Mouse (Mus musculus): ENCODE results near the gene Ric1. TPM values are rescaled to one million over a fixed set of nuclear protein-coding genes. Genes with fewer than 3 reads are reported as not detected.
"Not testable (repeated sequence)": the region's sequence is repeated elsewhere in the genome, so short reads cannot be mapped to it uniquely, and the experiment has no call there.

Ric1 gene
- total RNA-seq, 2 experiments from 2014 or later, result 22.9 to 23.2 TPM

DNA sequence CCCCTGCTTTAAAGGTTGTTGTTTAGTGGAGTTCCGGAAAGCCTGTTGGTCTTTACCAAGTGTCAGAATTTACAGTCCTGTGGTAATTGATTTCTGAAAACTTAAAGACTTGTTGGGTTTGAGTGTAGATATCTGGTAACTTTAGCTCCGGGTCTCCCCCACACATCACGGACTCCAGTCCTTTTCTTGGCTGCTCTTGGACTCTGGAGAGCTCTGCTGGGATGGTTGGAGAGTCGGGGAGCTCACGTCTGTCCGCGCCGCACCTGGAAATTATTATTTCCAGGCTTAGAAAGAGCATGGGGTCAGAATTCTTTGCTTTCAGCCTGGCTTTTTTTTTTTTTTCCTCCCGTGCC, 1.1 kb downstream of the Ric1 start:
- DNase-seq, result no peak
- intact Hi-C loops (cut with DNase I), result loop anchor here (5.0 kb wide), 1 partner anchor 39 kb away; no protein-coding TSS in a partner anchor

DNA sequence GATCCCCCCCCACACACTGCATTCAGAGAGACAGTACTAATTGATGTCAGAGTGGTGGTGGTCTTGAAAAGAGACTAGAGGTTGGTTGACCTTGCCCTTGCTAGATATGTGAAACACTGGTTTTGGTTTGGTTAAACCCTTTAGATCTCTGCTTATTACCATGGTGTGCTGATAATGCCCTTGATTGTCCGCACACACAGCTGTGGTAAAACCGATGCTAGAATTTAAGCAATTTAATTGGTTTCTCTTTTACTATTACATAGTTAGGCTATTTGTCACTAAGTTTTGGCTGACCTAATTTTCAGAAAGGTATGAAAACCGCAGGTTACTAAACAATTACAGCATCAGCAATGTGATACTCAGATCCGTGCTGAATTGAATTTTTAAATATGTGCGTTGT, 1.6 kb downstream of the Ric1 start:
- intact Hi-C loops (cut with DNase I), result loop anchor here (5.0 kb wide), 1 partner anchor 39 kb away; no protein-coding TSS in a partner anchor

DNA sequence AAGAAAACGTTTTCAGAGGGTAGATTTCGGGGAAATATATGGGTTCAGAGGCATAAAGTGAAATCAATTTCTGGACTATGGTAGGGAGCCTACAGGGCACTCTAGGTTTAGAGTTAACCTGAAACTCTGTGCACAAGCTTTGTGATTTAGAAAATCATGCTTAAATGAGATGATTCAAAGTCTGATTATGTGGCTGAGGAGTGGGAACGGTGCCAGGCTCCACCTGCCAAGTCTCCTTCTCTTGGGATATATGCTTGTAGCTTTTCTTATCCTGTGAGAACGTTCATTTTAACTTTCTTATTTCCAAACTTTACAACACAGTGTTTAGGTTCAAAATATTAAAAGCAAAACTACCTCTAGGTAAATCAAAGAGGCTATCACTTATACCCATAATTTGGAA, 2.5 kb downstream of the Ric1 start:
- peak; percentile 45 to 47 for DNase-seq
- intact Hi-C loops (cut with DNase I), result loop anchor here (5.0 kb wide), 1 partner anchor 38 kb away; no protein-coding TSS in a partner anchor

More for the DNA sequence above, 1.6 kb downstream of the Ric1 start:
- DNase-seq, result no peak

DNA sequence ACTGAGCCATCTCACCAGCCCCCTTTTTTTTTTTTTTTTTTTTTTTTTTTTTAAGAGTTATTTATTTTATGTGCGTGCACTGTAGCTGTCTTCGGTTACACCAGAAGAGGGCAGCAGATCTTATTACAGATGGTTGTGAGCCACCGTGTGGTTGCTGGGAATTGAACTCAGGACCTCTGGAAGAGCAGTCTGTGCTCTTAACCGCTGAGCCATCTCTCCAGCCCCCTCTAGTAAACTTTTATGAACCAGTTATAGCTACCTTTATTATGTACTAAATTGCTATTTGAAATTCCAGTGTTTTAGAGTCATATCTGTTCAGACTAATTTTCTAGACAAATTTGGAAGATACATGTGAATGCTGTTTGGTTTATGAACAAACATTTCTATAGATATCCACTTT, 3.5 kb downstream of the Ric1 start:
- DNase-seq; intact Hi-C loops (cut with DNase I): not testable (repeated sequence)

DNA sequence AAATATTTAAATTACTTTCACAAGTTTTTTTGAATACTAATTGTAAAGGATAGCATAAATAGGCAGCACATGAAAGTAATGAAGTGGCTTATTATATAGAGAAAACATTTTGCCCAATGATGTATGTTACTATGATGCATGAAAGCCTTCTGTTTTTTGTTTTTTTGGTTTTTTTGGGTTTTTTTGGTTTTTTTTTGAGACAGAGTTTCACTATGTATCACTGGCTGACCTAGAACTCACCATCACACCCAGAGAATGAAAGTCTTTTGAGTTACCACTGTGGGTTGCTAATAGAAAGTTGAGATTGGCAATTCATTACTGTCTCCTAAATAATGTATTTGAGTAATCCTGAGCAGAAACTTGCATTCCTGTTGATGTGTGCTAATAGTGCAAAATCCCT, 4.8 kb downstream of the Ric1 start:
- DNase-seq, result no peak
- intact Hi-C loops (cut with DNase I), result no loop called here

DNA sequence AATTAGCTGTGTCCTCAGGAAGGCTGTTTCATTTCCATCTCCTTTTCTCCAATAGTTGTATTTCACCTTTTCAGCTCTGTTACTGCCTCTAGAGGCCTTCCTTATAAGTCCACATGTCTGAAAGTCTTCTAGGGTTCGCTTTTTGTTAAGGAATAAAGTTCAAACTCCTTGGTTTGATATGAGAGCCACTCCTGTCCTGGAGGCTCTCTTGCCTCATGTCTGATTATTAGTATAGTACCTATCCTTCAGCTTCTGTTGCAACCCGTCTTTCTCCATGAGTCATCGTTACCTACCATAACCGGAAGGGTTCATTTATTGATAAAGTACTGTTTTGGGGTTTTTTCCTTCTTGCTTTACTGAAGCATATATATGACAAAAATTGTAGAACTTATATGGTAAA, 5.2 kb downstream of the Ric1 start:
- no peak for DNase-seq
- intact Hi-C loops (cut with DNase I), result no loop called here

DNA sequence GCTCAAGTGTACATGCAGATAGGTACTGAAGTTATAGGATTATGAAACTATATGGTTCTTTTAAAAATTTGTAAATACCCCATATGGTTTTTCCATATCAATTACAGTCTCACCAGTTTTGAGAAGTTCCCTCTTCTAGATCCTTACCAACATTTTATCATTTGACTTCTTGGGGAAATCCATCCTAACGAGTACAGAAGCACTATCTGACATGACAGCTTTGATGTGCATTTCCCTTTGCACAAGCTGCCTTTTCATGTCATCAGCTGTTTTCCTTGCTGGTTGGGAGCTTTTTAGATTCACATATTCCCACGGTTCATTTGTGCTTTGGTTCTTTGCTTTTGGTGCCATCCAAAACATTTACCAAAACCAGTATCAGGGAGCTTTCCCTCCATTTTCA, 6.5 kb downstream of the Ric1 start:
- intact Hi-C loops (cut with DNase I), result no loop called here
- DNase-seq, result no peak

DNA sequence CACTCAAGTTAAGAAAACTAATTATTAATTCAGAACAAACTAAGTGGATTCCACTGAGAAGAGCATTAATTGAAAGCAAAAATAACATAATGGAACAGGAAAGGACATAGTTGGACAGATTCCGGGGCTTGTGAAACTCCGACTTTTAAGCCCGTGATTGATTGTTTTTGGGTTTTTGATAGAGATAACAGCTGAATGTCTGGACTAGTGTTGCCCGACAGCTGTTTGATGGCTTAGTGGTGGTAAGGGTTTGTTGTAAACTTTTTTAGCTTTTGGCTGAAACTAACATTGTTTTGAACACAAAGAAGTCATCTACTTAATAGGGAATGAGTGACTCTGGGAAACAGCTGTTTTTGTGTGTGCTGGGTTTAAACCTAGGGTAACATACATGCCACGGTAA, 11.9 kb downstream of the Ric1 start:
- intact Hi-C loops (cut with DNase I), result no loop called here
- no peak for DNase-seq

DNA sequence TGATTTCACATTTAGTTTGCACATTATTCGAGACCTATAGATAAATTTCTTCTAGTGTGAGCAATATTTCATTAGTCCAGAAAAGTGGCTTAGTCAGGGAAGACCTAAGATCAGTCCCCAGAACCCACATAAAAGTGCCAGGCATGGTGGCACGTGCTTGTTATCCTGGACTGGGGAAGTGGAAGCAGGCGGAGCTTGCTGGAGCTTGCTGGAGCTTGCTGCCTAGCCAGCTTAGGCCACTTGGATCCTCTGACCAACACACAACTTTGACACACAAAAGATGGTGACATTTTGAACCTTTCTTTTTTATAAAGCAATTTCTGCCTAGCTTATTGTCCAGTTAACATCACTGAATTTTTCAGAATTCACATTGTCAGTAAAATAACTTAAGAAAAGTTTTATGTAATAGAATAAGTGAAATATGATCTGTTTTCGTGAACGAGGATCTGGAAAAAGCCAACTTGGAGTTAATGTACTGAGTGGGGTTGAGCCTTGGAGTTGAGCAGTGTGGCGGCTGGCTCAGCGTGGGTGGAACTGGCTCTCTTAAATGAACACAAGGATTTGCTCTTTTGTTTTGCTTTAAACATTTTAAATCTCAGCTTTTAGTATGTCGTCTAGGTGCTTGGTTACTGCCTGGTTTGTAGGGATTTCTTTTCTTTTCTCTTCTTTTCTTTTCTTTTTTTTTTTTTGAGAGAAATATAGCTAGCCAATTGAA, 20.3 kb downstream of the Ric1 start:
- intact Hi-C loops (cut with DNase I), result no loop called here
- DNase-seq, result no peak

DNA sequence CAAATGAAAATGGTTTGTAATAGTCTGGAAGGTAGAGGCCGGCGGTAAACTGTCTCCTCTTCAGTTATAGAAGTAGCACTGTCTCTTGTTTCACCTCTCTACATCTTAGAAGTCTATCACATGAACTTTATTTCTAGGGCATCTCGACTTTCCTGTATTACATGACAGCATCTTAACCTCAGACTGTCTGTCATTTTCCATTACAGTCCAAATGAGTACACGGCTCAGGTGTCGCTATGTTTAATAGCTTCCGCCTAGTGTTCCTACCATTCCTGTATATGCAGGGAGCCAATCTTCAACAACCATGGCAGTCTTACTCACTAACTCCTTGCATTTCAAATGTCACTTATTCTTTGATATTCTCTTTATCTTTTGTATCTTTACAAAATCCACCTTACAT, 21.9 kb downstream of the Ric1 start:
- DNase-seq, result no peak
- intact Hi-C loops (cut with DNase I), result no loop called here

DNA sequence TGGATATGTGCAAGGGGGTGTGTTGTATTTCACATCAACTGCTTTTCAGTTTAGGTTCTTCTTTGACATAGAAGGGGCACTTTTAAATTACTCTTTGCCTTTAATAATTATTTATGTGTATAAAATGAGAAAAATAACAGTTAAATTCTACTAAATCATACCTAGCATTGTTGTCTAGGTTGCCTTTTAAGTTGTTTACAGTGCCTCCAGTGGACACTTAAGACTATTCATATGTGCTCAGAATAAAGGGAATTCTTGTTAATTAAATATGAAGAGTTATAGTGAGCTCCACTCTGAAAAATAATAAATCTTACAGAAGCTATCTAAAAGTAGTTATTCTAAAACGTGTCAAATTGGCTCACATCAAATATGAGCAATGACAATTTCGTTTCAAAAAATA, 28.5 kb downstream of the Ric1 start:
- intact Hi-C loops (cut with DNase I), result no loop called here
- DNase-seq, result no peak

DNA sequence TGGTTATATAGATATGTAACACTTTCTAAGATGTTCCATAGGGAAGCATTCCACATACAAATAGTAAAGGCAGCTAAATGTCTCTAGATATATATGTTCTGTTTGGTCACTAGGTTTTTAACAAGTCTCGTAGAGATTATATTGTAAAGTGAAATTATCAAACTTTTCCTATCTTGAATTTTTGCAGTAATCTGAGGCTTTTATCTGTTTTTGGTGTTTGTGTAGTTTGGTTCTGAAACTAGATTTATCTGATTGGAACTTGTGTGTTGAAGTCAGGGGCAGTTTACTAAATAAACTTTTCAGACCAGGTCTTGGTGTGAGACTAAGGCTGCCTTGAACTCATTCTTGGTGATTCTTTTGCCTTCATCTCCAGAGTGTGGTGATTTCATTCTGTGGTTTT, 29.0 kb downstream of the Ric1 start:
- intact Hi-C loops (cut with DNase I), result no loop called here

DNA sequence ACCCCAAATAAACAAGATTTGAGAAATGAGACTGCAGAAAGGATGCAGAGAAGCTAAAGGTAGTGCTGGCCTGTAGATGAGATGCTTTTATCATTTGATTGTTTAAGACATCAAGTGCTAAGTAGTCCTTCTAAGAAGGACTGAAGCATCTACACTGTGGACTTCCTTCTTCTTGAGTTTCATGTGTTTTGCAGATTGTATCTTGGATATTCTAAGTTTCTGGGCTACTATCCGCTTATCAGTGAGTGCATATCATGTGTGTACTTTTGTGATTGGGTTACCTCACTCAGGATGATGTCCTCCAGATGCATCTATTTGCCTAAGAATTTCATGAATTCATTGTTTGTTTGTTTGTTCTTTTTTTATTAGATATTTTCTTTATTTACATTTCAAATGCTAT, 29.9 kb downstream of the Ric1 start:
- intact Hi-C loops (cut with DNase I); DNase-seq: not testable (repeated sequence)

More for the DNA sequence above, 29.0 kb downstream of the Ric1 start:
- DNase-seq, result no peak

DNA sequence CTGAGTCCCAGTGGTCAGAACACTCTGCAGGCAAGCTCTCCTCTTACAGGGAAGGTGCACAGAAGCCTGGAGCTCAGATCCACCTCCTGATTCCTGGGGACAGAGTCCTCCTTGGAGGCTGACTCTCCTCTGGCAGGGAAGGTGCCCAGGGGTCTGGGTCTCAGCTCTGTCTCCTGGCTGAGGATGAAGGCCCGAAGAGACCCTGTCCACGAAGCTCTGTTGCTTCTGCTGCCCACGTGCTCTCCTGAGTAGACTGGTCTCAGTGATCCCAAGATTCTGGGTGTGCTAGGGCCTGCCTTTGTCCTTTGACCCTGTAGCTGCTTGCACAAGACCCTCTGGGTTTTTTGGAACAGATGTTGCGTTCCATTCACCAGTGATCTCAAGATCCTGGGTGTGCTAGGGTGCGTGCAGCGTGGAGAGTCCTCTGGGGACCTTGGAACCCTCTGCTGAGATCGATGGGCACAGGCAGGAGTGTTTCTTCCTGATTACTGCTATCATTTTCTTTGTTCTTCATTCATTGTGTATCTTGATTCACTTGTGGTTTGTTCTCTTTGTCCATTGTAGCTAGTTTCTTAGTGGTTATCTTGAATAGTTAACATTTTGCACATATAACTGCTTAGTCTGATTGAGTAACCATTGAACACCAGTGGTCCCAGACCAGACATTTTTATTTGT, 35.2 kb downstream of the Ric1 start:
- intact Hi-C loops (cut with DNase I); DNase-seq: not testable (repeated sequence)

DNA sequence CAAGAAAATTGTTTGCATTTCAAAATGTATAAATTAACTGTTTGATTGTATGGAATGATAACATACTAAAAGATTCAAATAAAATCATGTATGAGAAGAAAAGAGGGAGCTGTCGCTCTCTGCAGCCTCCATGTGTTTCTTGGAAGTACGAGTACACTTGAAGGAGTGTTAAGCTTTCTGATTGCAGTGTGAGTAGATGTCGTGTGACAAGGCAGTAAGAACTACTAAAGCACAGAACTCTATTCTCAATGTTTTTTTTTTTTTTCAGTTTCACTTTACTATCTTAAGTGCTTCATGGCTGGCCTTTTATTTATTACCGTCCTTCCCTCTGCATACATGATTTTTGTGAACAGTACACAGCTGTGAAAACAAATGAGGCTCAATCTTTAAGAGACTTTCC, 40.1 kb downstream of the Ric1 start:
- intact Hi-C loops (cut with DNase I), result loop anchor here (5.0 kb wide), 2 partner anchors 40 to 195 kb away; partner anchors contain the start of genes Cd274, Plgrkt and Ric1
- no peak for DNase-seq

DNA sequence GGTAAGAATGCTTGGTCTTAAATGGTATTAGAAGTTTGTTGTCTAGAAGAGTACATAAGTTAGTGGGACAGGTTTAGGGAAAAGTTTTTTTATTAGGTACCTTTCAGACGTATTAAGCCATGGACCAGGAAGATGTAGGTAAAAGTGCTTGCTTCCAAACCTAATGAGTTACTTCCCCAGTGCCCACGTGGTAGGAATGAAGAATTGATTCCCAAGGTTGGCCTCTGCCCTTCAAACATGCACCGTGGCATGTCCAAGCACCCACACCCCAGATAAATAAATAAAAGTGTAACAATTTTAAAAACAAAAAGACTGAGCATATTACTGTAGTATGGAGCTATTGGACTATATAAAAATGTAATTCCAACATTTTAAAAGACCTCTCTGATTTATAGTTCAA, 40.5 kb downstream of the Ric1 start:
- intact Hi-C loops (cut with DNase I), result loop anchor here (5.0 kb wide), 2 partner anchors 40 to 195 kb away; partner anchors contain the start of genes Cd274, Plgrkt and Ric1

DNA sequence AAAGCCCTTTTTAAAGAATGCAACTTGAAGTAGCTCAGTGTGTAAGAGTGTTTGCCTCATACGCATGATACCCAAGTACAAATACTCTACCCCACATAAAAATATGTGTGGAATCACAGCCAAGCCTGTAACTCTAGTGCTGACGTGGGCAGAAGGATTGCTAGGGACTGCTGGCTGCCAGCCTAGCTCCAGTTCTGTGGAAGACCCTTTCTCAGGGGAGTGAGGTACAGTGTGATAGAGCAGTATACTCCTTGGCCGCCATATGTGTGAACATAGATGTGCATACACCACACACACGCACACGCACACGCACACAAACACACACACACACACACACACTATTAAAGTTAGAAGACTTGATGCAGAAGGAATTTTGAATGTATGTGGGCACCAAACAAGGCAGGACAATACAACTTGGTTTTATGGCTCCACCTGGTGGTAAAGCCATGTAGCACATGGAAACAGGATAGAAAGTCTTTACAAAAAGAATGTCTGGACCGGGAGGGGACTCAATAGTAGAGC, 41.2 kb downstream of the Ric1 start:
- peak in 1 of 2 experiments; percentile 51 for DNase-seq
- intact Hi-C loops (cut with DNase I), result loop anchor here (5.0 kb wide), 2 partner anchors 41 to 196 kb away; partner anchors contain the start of genes Cd274, Plgrkt and Ric1

More for the DNA sequence above, 40.5 kb downstream of the Ric1 start:
- no peak for DNase-seq

DNA sequence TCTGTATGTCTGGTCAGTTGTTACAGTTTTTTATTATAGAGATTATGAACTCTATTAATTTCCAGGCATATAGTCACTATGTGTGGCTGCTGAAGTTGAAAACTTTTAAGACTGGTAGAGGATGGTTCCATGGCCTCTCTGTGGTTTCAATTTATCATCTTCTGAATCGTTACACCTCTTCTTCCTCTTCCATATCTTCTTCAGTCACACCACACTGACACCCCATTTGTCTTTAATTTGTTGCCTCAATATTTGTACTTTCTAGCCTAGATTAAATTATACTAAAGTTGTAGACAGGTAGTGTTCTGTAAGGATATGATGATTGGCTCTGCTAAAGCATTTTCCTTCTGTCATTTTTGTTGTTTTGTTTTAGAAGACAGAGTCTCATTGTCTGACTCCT, 44.4 kb downstream of the Ric1 start:
- DNase-seq, result no peak
- intact Hi-C loops (cut with DNase I), result no loop called here

DNA sequence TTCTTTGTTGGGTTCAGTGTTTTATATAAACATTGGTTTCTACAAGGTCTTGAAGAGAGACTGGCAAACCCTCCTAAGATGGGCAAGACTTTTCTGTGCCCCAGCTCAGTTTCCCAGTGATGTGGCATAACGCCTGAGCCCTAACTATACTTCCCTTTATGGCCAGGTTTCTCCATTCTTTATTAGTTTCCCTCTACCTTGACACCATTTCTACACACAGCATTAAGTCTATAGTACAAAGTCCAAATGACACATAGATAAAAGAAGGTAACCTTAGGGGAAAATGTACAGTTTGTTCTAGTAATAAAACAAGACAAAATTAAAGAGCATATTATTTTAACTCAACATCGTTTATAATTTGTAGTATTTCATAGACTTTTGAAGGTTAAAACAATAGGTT, 60.4 kb downstream of the Ric1 start:
- intact Hi-C loops (cut with DNase I), result no loop called here

DNA sequence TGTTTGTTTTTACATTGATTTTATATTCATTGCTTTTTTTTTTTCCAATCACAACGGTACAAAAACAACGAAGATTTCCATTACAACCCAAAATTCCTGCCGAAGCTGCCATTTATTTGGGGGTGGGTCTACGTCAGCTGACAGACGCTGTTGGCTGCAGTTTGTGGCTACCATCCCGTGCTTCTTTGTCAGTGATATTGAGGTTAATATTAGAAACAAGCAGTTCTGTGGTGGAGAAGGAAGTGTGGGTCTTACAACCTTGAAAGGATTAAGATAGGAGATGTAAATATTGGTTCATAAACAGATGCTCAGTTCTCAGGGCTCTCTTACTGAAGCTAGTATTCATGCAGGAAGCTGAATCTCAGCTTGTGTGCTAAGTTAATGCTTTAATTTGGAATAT, 61.7 kb downstream of the Ric1 start:
- DNase-seq, result no peak
- intact Hi-C loops (cut with DNase I), result no loop called here

More for the DNA sequence above, 60.4 kb downstream of the Ric1 start:
- no peak for DNase-seq

DNA sequence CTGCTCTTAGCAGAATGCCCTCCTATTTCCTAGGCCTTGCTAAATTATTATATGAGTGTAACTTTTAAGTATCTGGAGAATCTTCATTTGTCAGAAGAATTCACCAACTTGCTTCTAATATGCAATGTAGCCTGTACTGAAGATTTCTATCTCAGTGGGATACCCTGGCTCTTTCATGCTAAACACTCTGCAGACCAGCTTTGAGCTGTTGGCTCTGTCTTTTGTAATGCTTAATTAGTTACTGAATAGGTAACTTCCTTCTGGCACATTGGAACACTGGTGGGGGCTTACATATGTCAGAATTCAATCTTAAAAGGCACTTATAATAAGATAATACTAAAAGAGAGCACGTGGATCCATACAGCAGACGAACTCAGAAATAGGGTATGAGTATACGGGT, 71.7 kb downstream of the Ric1 start:
- DNase-seq; intact Hi-C loops (cut with DNase I): not testable (repeated sequence)

DNA sequence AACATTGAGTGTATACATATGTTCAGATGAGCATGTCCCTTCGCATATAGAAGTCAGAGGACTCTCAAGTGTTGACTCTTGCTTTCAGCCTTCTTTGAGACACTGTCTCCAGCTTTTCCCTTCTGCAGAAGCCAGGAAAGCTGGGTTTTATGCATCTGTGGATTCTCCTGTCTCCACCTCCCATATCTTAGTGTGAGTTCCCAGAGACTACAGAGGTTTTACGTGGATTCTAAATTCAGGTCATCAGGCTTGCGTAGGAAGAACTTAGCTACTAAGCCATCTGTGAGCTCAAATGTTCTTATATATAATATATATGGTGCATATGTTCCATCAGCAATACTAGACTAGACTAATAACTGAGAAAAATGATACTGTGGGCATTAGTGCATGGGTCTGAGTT, 74.2 kb downstream of the Ric1 start:
- no peak for DNase-seq
- intact Hi-C loops (cut with DNase I), result no loop called here
